In genomic region chr8:70492664-70493640, GRCm38 (mm10) we compare ENCODE assay signal across 8 mouse cellular contexts. TPM values are rescaled to one million over a fixed set of nuclear protein-coding genes. Genes with fewer than 3 reads are reported as not detected.
DNase-seq lines count a peak whose midpoint lies in the region; ATAC-seq and TF ChIP-seq lines count a peak whose summit lies in the region.

Crlf1 (plus strand) TSS chr8:70493158.

- peak within 1 kb of the TSS; percentile 40 for H3K4me2 ChIP-seq in liver, embryonic 14.5 days (ENCODE audit: low read depth)

- ATAC-seq in liver, embryonic 14.5 days (ENCODE audit: insufficient read depth): no peak

- no peak for TF ChIP-seq EP300 in liver, embryonic 14.5 days (IDR thresholded peaks at IDR 0.05; ENCODE audit: low read depth)

- WGBS in liver, embryonic 14.5 days (ENCODE audit: insufficient replicate concordance): 1% methylated on average over 74 of the region's 93 CpGs

- no peak within 1 kb of the TSS for H3K27ac ChIP-seq in testis, adult 2 months (ENCODE audit: control insufficient read depth, insufficient read depth, low read depth, low read length)
- H3K27ac ChIP-seq in liver, embryonic 14.5 days: no peak within 1 kb of the TSS

- H3K9ac ChIP-seq in liver, embryonic 14.5 days (replicated peaks): no peak within 1 kb of the TSS

- peak; percentile 41 for DNase-seq in embryo, embryonic 11 days
- DNase-seq in embryo, embryonic 10.5 days (ENCODE audit: low spot score): no peak
- DNase-seq in testis, postnatal 14 days (ENCODE audit: low spot score): no peak
- DNase-seq in liver, embryonic 14.5 days (ENCODE audit: low read depth in 3 of 3, low spot score in 3 of 3): no peak
- DNase-seq in urinary bladder, adult 18-20 months (ENCODE audit: low spot score in 2 of 2): no peak
- no peak for DNase-seq in gastrocnemius, adult 8-10 months (ENCODE audit: low spot score in 2 of 2)
- no peak for DNase-seq in spleen, postnatal 4 days (ENCODE audit: low spot score in 2 of 2)

- peaks cover 52% of the 10 kb centered on the region for H3K4me1 ChIP-seq in testis, adult 2 months (ENCODE audit: control insufficient read depth, insufficient read depth, low read length)
- H3K4me1 ChIP-seq in liver, embryonic 14.5 days (replicated peaks; ENCODE audit: control insufficient read depth in 2 of 2, insufficient read depth in 2 of 2, low read length in 1 of 2): 0 out of 4 replicates have a peak, but pooled peaks cover 0 to 2% of the 10 kb centered on the region in 2 experiments

- TF ChIP-seq CTCF in testis, adult 2 months (IDR thresholded peaks at IDR 0.05; ENCODE audit: control insufficient read depth, insufficient read depth, insufficient replicate concordance, low read depth, low read length): no peak
- no peak for TF ChIP-seq CTCF in liver, embryonic 14.5 days (IDR thresholded peaks at IDR 0.05; ENCODE audit: low read depth)

- peak within 1 kb of the TSS; percentile 54 for H3K4me3 ChIP-seq in testis, adult 2 months (ENCODE audit: control insufficient read depth, low read depth, low read length)
- H3K4me3 ChIP-seq in liver, embryonic 14.5 days (ENCODE audit: insufficient read depth in 1 of 2, low read depth in 2 of 2, low read length in 2 of 2): peak within 1 kb of the TSS in 1 of 2 experiments; percentile 29; a peak in 2 of 4 replicates

- peaks cover 3% of the 10 kb centered on the region for H3K27me3 ChIP-seq in testis, adult 2 months (ENCODE audit: control insufficient read depth, insufficient read depth, low read length)
- peaks cover 98% of the 10 kb centered on the region for H3K27me3 ChIP-seq in liver, embryonic 14.5 days (ENCODE audit: control insufficient read depth, insufficient read depth, low read length)

- no peaks in the 10 kb centered on the region for H3K9me3 ChIP-seq in liver, embryonic 14.5 days (ENCODE audit: control insufficient read depth, low read length)

- TF ChIP-seq POLR2A in testis, adult 2 months (IDR thresholded peaks at IDR 0.05; ENCODE audit: control insufficient read depth, low read depth, low read length): no peak

- H3K36me3 ChIP-seq in testis, adult 2 months (ENCODE audit: control insufficient read depth, insufficient read depth, low read length): no peaks in the 10 kb centered on the region
- H3K36me3 ChIP-seq in liver, embryonic 14.5 days (replicated peaks; ENCODE audit: control insufficient read depth, insufficient read depth, low read depth): no peaks in the 10 kb centered on the region

RNA-seq across cellular contexts. Expression of gene Crlf1, which starts in this region (rescaled TPM):
- 126 and 137 TPM in 2 replicates for polyA plus RNA-seq in testis, adult 2 months (2012; rRNA removed)
- polyA plus RNA-seq in liver, embryonic 14.5 days (2012; rRNA removed): 1.5 and 1.9 TPM in 2 replicates
- 3.7 and 4.0 TPM in 2 replicates for polyA plus RNA-seq in liver, embryonic 14.5 days (2014; fragmentation: Nextera tagmentation; extraction: Ambion mirVana)
- 1 to 10 TPM; 1.1 to 2.5 (median 2.3) TPM for total RNA-seq in gastrocnemius, adult 8-10 months (2022)

Comparison
In these comparisons a context has a peak if more than half of its experiments do, and no peak if none do; other contexts are left out.
1. RNA of gene Crlf1 (polyA plus RNA-seq): 126 to 137 TPM in testis, adult 2 months; 1.5 to 4.0 TPM in liver, embryonic 14.5 days; every median in the first group is over 10 times any median in the second.